Mouse (Mus musculus): ENCODE measurements at regions not wholly inside any gene's neighbourhood (a gene's known extent, or its start where the extent isn't known, plus 50 kb on each side); places are given as distances from the start of the nearest gene placed in this dataset.

DNA sequence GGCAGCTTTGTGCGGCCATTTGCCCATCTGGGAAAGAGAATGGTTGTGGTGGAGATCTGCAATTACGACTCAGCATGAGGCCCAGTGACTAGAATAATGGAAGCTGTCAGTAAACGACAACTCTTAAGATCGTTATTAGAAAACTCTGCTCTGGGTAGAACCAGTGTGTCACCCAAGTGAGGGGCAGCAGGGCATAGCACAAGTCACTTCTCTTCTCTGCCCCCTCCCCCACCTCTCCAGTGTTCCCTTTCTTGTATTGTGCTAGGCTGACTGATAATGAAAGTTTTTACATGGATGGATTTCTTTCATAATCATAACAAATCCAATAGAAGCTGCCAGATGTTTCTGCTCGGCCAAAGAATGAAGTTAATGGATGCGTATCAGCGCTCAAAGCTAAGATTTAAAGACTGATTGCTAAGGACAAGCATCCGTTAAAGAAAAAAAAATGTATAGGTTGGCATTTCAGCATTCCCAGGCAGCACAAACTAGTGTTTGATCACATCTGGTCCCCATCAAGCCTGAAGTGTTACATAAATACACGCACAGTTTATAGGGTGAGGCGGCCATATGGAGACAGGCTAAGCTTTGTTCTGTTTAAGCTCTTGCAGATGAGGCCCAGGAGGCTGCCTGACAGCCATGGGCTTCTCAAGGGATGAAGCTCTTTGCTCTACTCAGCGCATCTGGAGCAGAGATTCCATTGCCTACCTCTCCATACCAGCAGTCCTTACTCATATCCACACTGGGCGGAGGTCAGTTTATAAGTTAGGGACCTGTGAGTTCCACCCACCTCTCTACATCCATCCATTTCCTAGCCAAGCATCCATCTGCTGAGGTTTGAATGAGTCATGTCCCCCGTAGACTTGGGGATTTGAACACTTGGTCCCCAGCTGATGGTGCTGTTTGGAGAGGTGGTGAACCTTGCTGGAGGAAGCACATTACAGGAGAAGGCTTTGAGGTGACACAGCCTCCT, 88.2 kb downstream of the Nxnl2 start:
- DNase-seq = no peak
- WGBS = 48% methylated on average over 13 of the region's 13 CpGs
- H3K4me1 ChIP-seq (ENCODE audit: control insufficient read depth, insufficient read depth, low read length) = no peaks in the 10 kb centered on the region
- no peak overlapping the region for H3K27ac ChIP-seq (ENCODE audit: insufficient read depth, low read length)
- no peak overlapping the region for H3K4me3 ChIP-seq (replicated peaks; ENCODE audit: insufficient read depth, low read depth, low read length)
- TF ChIP-seq POLR2A (IDR thresholded peaks at IDR 0.05; ENCODE audit: borderline replicate concordance, insufficient read depth, low read length) = no peak
- no peak for TF ChIP-seq CTCF (IDR thresholded peaks at IDR 0.05; ENCODE audit: borderline replicate concordance, insufficient read depth, low read depth, low read length)
- no peaks in the 10 kb centered on the region for H3K27me3 ChIP-seq (ENCODE audit: control insufficient read depth, insufficient read depth, low read length)

GRCm38 (mm10) chr13:51261619-51262018, 90.8 kb downstream of the Nxnl2 start:
- no peak overlapping the region for H3K4me3 ChIP-seq (replicated peaks; ENCODE audit: insufficient read depth, low read depth, low read length)
- H3K27ac ChIP-seq (ENCODE audit: insufficient read depth, low read length) = no peak overlapping the region
- DNase-seq = no peak
- TF ChIP-seq POLR2A (IDR thresholded peaks at IDR 0.05; ENCODE audit: borderline replicate concordance, insufficient read depth, low read length) (no peak), CTCF (IDR thresholded peaks at IDR 0.05; ENCODE audit: borderline replicate concordance, insufficient read depth, low read depth, low read length) (no peak)
- no peaks in the 10 kb centered on the region for H3K4me1 ChIP-seq (ENCODE audit: control insufficient read depth, insufficient read depth, low read length)
- 61% methylated on average over 8 of the region's 8 CpGs for WGBS
- no peaks in the 10 kb centered on the region for H3K27me3 ChIP-seq (ENCODE audit: control insufficient read depth, insufficient read depth, low read length)

GRCm38 (mm10) chr13:51272786-51273185, 102.0 kb downstream of the Nxnl2 start:
- TF ChIP-seq POLR2A (IDR thresholded peaks at IDR 0.05; ENCODE audit: borderline replicate concordance, insufficient read depth, low read length) = no peak
- TF ChIP-seq CTCF (IDR thresholded peaks at IDR 0.05; ENCODE audit: borderline replicate concordance, insufficient read depth, low read depth, low read length) = no peak

GRCm38 (mm10) chr13:51274639-51275038, 103.8 kb downstream of the Nxnl2 start:
- TF ChIP-seq CTCF (IDR thresholded peaks at IDR 0.05; ENCODE audit: borderline replicate concordance, insufficient read depth, low read depth, low read length) = no peak
- TF ChIP-seq POLR2A (IDR thresholded peaks at IDR 0.05; ENCODE audit: borderline replicate concordance, insufficient read depth, low read length) = no peak
- no peak overlapping the region for H3K27ac ChIP-seq (ENCODE audit: insufficient read depth, low read length)
- 67% methylated on average over 5 of the region's 5 CpGs for WGBS
- no peaks in the 10 kb centered on the region for H3K4me1 ChIP-seq (ENCODE audit: control insufficient read depth, insufficient read depth, low read length)
- no peak overlapping the region for H3K4me3 ChIP-seq (replicated peaks; ENCODE audit: insufficient read depth, low read depth, low read length)
- H3K27me3 ChIP-seq (ENCODE audit: control insufficient read depth, insufficient read depth, low read length) = no peaks in the 10 kb centered on the region
- DNase-seq = no peak

More at GRCm38 (mm10) chr13:51272786-51273185, 102.0 kb downstream of the Nxnl2 start:
- no peak overlapping the region for H3K27ac ChIP-seq (ENCODE audit: insufficient read depth, low read length)
- DNase-seq = no peak
- H3K4me3 ChIP-seq (replicated peaks; ENCODE audit: insufficient read depth, low read depth, low read length) = no peak overlapping the region
- 85% methylated on average over 4 of the region's 4 CpGs for WGBS
- H3K27me3 ChIP-seq (ENCODE audit: control insufficient read depth, insufficient read depth, low read length) = no peaks in the 10 kb centered on the region
- no peaks in the 10 kb centered on the region for H3K4me1 ChIP-seq (ENCODE audit: control insufficient read depth, insufficient read depth, low read length)

GRCm38 (mm10) chr13:51276601-51277000, 105.8 kb downstream of the Nxnl2 start:
- Histone ChIP-seq H3K4me1 (ENCODE audit: control insufficient read depth, insufficient read depth, low read length) (no peaks in the 10 kb centered on the region), H3K27me3 (ENCODE audit: control insufficient read depth, insufficient read depth, low read length) (no peaks in the 10 kb centered on the region), H3K4me3 (replicated peaks; ENCODE audit: insufficient read depth, low read depth, low read length) (no peak overlapping the region), H3K27ac (ENCODE audit: insufficient read depth, low read length) (no peak overlapping the region)
- TF ChIP-seq CTCF (IDR thresholded peaks at IDR 0.05; ENCODE audit: borderline replicate concordance, insufficient read depth, low read depth, low read length) (no peak), POLR2A (IDR thresholded peaks at IDR 0.05; ENCODE audit: borderline replicate concordance, insufficient read depth, low read length) (no peak)
- DNase-seq = no peak
- whole genome bisulfite sequencing = 77% methylated on average over 7 of the region's 7 CpGs

- DNase-seq = no peak
- Histone ChIP-seq H3K4me1 (ENCODE audit: control insufficient read depth, insufficient read depth, low read length) (no peaks in the 10 kb centered on the region), H3K27ac (ENCODE audit: insufficient read depth, low read length) (no peak overlapping the region), H3K27me3 (ENCODE audit: control insufficient read depth, insufficient read depth, low read length) (no peaks in the 10 kb centered on the region), H3K4me3 (replicated peaks; ENCODE audit: insufficient read depth, low read depth, low read length) (no peak overlapping the region)
- WGBS = 61% methylated on average over 10 of the region's 10 CpGs
- TF ChIP-seq POLR2A (IDR thresholded peaks at IDR 0.05; ENCODE audit: borderline replicate concordance, insufficient read depth, low read length) (no peak), CTCF (IDR thresholded peaks at IDR 0.05; ENCODE audit: borderline replicate concordance, insufficient read depth, low read depth, low read length) (no peak)
Measured at GRCm38 (mm10) chr13:51277515-51277914, 106.7 kb downstream of the Nxnl2 start.

GRCm38 (mm10) chr13:51279642-51280387, 109.0 kb downstream of the Nxnl2 start:
- H3K4me1 ChIP-seq (ENCODE audit: control insufficient read depth, insufficient read depth, low read length) = no peaks in the 10 kb centered on the region
- no peak overlapping the region for H3K27ac ChIP-seq (ENCODE audit: insufficient read depth, low read length)
- 28% methylated on average over 8 of the region's 8 CpGs for WGBS
- no peaks in the 10 kb centered on the region for H3K27me3 ChIP-seq (ENCODE audit: control insufficient read depth, insufficient read depth, low read length)
- DNase-seq = no peak
- TF ChIP-seq CTCF (IDR thresholded peaks at IDR 0.05; ENCODE audit: borderline replicate concordance, insufficient read depth, low read depth, low read length) (no peak), POLR2A (IDR thresholded peaks at IDR 0.05; ENCODE audit: borderline replicate concordance, insufficient read depth, low read length) (no peak)
- H3K4me3 ChIP-seq (replicated peaks; ENCODE audit: insufficient read depth, low read depth, low read length) = no peak overlapping the region

Data from cerebellum, adult 2 months (tissue).